ENCODE assay signal across 10 mouse cellular contexts in genomic region chr6:146530769-146531168, GRCm38 (mm10). TPM values are rescaled to one million over a fixed set of nuclear protein-coding genes. Genes with fewer than 3 reads are reported as not detected.
DNase-seq lines count a peak whose midpoint lies in the region; ATAC-seq and TF ChIP-seq lines count a peak whose summit lies in the region.
"Had no signal": no experiment of that assay in that cellular context is flagged by ENCODE, and none has a peak within 500 bp of the region (broad histone marks: within the 10 kb centered on the region; RNA-seq: fewer than 3 reads in every experiment).

No protein-coding gene starts in this region.

- TF ChIP-seq CTCF in lung, adult 2 months (IDR thresholded peaks at IDR 0.05; ENCODE audit: insufficient read depth, low read length), result no peak

- H3K36me3 ChIP-seq in neural tube, embryonic 15.5 days, result no peaks in the 10 kb centered on the region
- no peaks in the 10 kb centered on the region for H3K36me3 ChIP-seq in intestine, embryonic 16.5 days (ENCODE audit: control insufficient read depth, insufficient read depth, low read length)
- H3K36me3 ChIP-seq in hindbrain, embryonic 10.5 days, result no peaks in the 10 kb centered on the region
- H3K36me3 ChIP-seq: neural tube, embryonic 13.5 days had no signal

- no peaks in the 10 kb centered on the region for H3K27me3 ChIP-seq in neural tube, embryonic 15.5 days (replicated peaks)
- H3K27me3 ChIP-seq in intestine, embryonic 16.5 days (replicated peaks; ENCODE audit: control insufficient read depth, insufficient read depth, low read length), result no peaks in the 10 kb centered on the region
- no peaks in the 10 kb centered on the region for H3K27me3 ChIP-seq in hindbrain, embryonic 10.5 days (ENCODE audit: insufficient read depth, poor library complexity, severe bottlenecking)
- H3K27me3 ChIP-seq: neural tube, embryonic 13.5 days had no signal

- H3K4me3 ChIP-seq in neural tube, embryonic 15.5 days (replicated peaks), result no peak overlapping the region
- H3K4me3 ChIP-seq in intestine, embryonic 16.5 days (ENCODE audit: low read length), result no peak overlapping the region
- H3K4me3 ChIP-seq in lung, adult 2 months (replicated peaks; ENCODE audit: extremely low read depth, low read depth, low read length), result no peak overlapping the region
- H3K4me3 ChIP-seq in hindbrain, embryonic 10.5 days, result no peak overlapping the region
- H3K4me3 ChIP-seq: neural tube, embryonic 13.5 days had no signal

- H3K9me3 ChIP-seq in neural tube, embryonic 15.5 days (replicated peaks), result no peaks in the 10 kb centered on the region
- H3K9me3 ChIP-seq in intestine, embryonic 16.5 days (ENCODE audit: control insufficient read depth, low read length), result no peaks in the 10 kb centered on the region
- H3K9me3 ChIP-seq in hindbrain, embryonic 10.5 days, result 0 out of 2 replicates have a peak, but pooled peaks cover 2% of the 10 kb centered on the region
- H3K9me3 ChIP-seq: neural tube, embryonic 13.5 days had no signal

- WGBS in neural tube, embryonic 15.5 days, result 27% methylated on average over 5 of the region's 5 CpGs
- 22% methylated on average over 5 of the region's 5 CpGs for WGBS in intestine, embryonic 16.5 days
- WGBS in lung, adult 2 months, result 21% methylated on average over 5 of the region's 5 CpGs
- 80% methylated on average over 5 of the region's 5 CpGs for WGBS in hindbrain, embryonic 10.5 days

- no peak overlapping the region for H3K27ac ChIP-seq in neural tube, embryonic 15.5 days (replicated peaks)
- no peak overlapping the region for H3K27ac ChIP-seq in intestine, embryonic 16.5 days (ENCODE audit: low read length)
- H3K27ac ChIP-seq in hindbrain, embryonic 10.5 days, result no peak overlapping the region
- H3K27ac ChIP-seq: neural tube, embryonic 13.5 days had no signal

- no peak overlapping the region for H3K4me2 ChIP-seq in neural tube, embryonic 15.5 days
- no peak overlapping the region for H3K4me2 ChIP-seq in intestine, embryonic 16.5 days (ENCODE audit: low read depth, low read length)
- H3K4me2 ChIP-seq: neural tube, embryonic 13.5 days had no signal

- peak; percentile 24 for DNase-seq in neural tube, embryonic 10.5 days (ENCODE audit: extremely low spot score, low spot score)
- peak; percentile 15 for DNase-seq in lung, adult 2 months
- DNase-seq in urinary bladder, postnatal 25 days (ENCODE audit: low spot score), result no peak
- DNase-seq in thymus, postnatal 14 days, result no peak
- no peak for DNase-seq in hindbrain, embryonic 10.5 days (ENCODE audit: low spot score)
- no peak for DNase-seq in adrenal gland, postnatal 10 days
- DNase-seq: layer of hippocampus, postnatal 36 days had no signal

- no peak for ATAC-seq in neural tube, embryonic 15.5 days (ENCODE audit: low FRiP score)
- ATAC-seq in intestine, embryonic 16.5 days, result peak; percentile 83

- H3K9ac ChIP-seq in neural tube, embryonic 15.5 days (replicated peaks), result no peak overlapping the region
- H3K9ac ChIP-seq in intestine, embryonic 16.5 days (ENCODE audit: low read depth, low read length), result no peak overlapping the region
- H3K9ac ChIP-seq: neural tube, embryonic 13.5 days had no signal

- no peaks in the 10 kb centered on the region for H3K4me1 ChIP-seq in neural tube, embryonic 15.5 days
- peaks cover 9% of the 10 kb centered on the region; the same call in 1 of the 2 replicates for H3K4me1 ChIP-seq in intestine, embryonic 16.5 days (ENCODE audit: control insufficient read depth, insufficient read depth, low read length)
- H3K4me1 ChIP-seq in lung, adult 2 months (ENCODE audit: control insufficient read depth, insufficient read depth, low read length), result peaks cover 6% of the 10 kb centered on the region; the same call in 1 of the 2 replicates
- H3K4me1 ChIP-seq in hindbrain, embryonic 10.5 days (replicated peaks), result no peaks in the 10 kb centered on the region
- H3K4me1 ChIP-seq: neural tube, embryonic 13.5 days had no signal

- TF ChIP-seq POLR2A in lung, adult 2 months (IDR thresholded peaks at IDR 0.05; ENCODE audit: borderline replicate concordance, extremely low read depth, low read depth, low read length), result peak; percentile 34; the same call in 1 of the 2 replicates

RNA-seq across cellular contexts. Expression of gene Itpr2, which starts 28.7 kb away (rescaled TPM):
- 9.0 and 13.2 TPM in 2 replicates for polyA plus RNA-seq in neural tube, embryonic 15.5 days (2015; fragmentation: Nextera tagmentation; extraction: Ambion mirVana)
- 7.5 and 8.5 TPM in 2 replicates for polyA plus RNA-seq in intestine, embryonic 16.5 days (2015; fragmentation: Nextera tagmentation; extraction: Ambion mirVana)
- 15.3 and 25.5 TPM in 2 replicates for polyA plus RNA-seq in lung, adult 2 months (2012; rRNA removed)
- 4.6 and 5.0 TPM in 2 replicates for polyA plus RNA-seq in hindbrain, embryonic 10.5 days (2016; fragmentation: Nextera tagmentation; extraction: Ambion mirVana)
- total RNA-seq in adrenal gland, postnatal 10 days (2021), result 100 to 1,000 TPM in 1 of 2 experiments, 10 to 100 TPM in 1; 71.8 to 105 TPM

RNA-seq across cellular contexts. Expression of gene Fgfr1op2, which starts 46.2 kb away (rescaled TPM):
- polyA plus RNA-seq in neural tube, embryonic 15.5 days (2015; fragmentation: Nextera tagmentation; extraction: Ambion mirVana), result 39.8 and 57.3 TPM in 2 replicates
- polyA plus RNA-seq in intestine, embryonic 16.5 days (2015; fragmentation: Nextera tagmentation; extraction: Ambion mirVana), result 86.0 and 86.6 TPM in 2 replicates
- polyA plus RNA-seq in lung, adult 2 months (2012; rRNA removed), result 54.3 and 87.8 TPM in 2 replicates
- 68.2 and 78.5 TPM in 2 replicates for polyA plus RNA-seq in hindbrain, embryonic 10.5 days (2016; fragmentation: Nextera tagmentation; extraction: Ambion mirVana)
- 10 to 100 TPM; 80.4 to 81.7 TPM for total RNA-seq in adrenal gland, postnatal 10 days (2021)

RNA-seq across cellular contexts. Expression of gene Ints13, which starts 46.9 kb away (rescaled TPM):
- 40.5 and 51.7 TPM in 2 replicates for polyA plus RNA-seq in neural tube, embryonic 15.5 days (2015; fragmentation: Nextera tagmentation; extraction: Ambion mirVana)
- 44.3 and 47.4 TPM in 2 replicates for polyA plus RNA-seq in intestine, embryonic 16.5 days (2015; fragmentation: Nextera tagmentation; extraction: Ambion mirVana)
- polyA plus RNA-seq in lung, adult 2 months (2012; rRNA removed), result 10.0 and 13.1 TPM in 2 replicates
- polyA plus RNA-seq in hindbrain, embryonic 10.5 days (2016; fragmentation: Nextera tagmentation; extraction: Ambion mirVana), result 71.8 and 86.4 TPM in 2 replicates
- 10 to 100 TPM; 33.7 to 37.9 TPM for total RNA-seq in adrenal gland, postnatal 10 days (2021)

Comparison
In these comparisons a context has a peak if more than half of its experiments do, and no peak if none do; other contexts are left out.
1. DNase-seq: peak in neural tube, embryonic 10.5 days (single experiment) and lung, adult 2 months (single experiment); none in urinary bladder, postnatal 25 days (single experiment), thymus, postnatal 14 days (single experiment), hindbrain, embryonic 10.5 days (single experiment) and adrenal gland, postnatal 10 days (single experiment).